In genomic region chr5:136170512-136171362, GRCm38 (mm10) we compare ENCODE assay signal across 8 mouse cellular contexts. TPM values are rescaled to one million over a fixed set of nuclear protein-coding genes. Genes with fewer than 3 reads are reported as not detected.
DNase-seq lines count a peak whose midpoint lies in the region; ATAC-seq and TF ChIP-seq lines count a peak whose summit lies in the region.

Orai2 (minus strand) TSS chr5:136170713.

- peak within 1 kb of the TSS; percentile 59 for H3K4me3 ChIP-seq in brown adipose tissue, adult 24 weeks (ENCODE audit: insufficient read depth, low read depth, low read length)
- H3K4me3 ChIP-seq in heart, embryonic 13.5 days = peak within 1 kb of the TSS; percentile 62
- peak within 1 kb of the TSS; percentile 50 for H3K4me3 ChIP-seq in kidney, postnatal 0 days (replicated peaks; ENCODE audit: low read depth, low read length)
- peak within 1 kb of the TSS; percentile 54 for H3K4me3 ChIP-seq in liver, adult 2 months (ENCODE audit: insufficient read depth, low read depth, low read length)
- peak within 1 kb of the TSS; percentile 67 for H3K4me3 ChIP-seq in myocyte

- H3K9me3 ChIP-seq in heart, embryonic 13.5 days = peaks cover 4% of the 10 kb centered on the region; the same call in 1 of the 2 replicates
- no peaks in the 10 kb centered on the region for H3K9me3 ChIP-seq in kidney, postnatal 0 days (replicated peaks; ENCODE audit: low read length)

- H3K4me1 ChIP-seq in brown adipose tissue, adult 24 weeks (ENCODE audit: control insufficient read depth, insufficient read depth, insufficient read length, low read length) = no peaks in the 10 kb centered on the region; the same call in 1 of the 2 replicates
- peaks cover 21% of the 10 kb centered on the region for H3K4me1 ChIP-seq in heart, embryonic 13.5 days
- peaks cover 4% of the 10 kb centered on the region; the same call in 1 of the 2 replicates for H3K4me1 ChIP-seq in kidney, postnatal 0 days (replicated peaks; ENCODE audit: insufficient read depth, low read length)
- peaks cover 13% of the 10 kb centered on the region for H3K4me1 ChIP-seq in liver, adult 2 months (ENCODE audit: control insufficient read depth, insufficient read depth, low read length)

- peak within 1 kb of the TSS; percentile 32 for H3ac ChIP-seq in myocyte (ENCODE audit: control insufficient read depth, insufficient read length)

- H3K27me3 ChIP-seq in heart, embryonic 13.5 days (replicated peaks) = peaks cover 12% of the 10 kb centered on the region
- H3K27me3 ChIP-seq in kidney, postnatal 0 days (ENCODE audit: insufficient read depth, low read length) = no peaks in the 10 kb centered on the region
- H3K27me3 ChIP-seq in liver, adult 2 months (ENCODE audit: control insufficient read depth, insufficient read depth, low read length) = no peaks in the 10 kb centered on the region
- no peaks in the 10 kb centered on the region for H3K27me3 ChIP-seq in myocyte (ENCODE audit: control insufficient read depth, insufficient read depth, insufficient read length)

- TF ChIP-seq CTCF in kidney, postnatal 0 days (IDR thresholded peaks at IDR 0.05; ENCODE audit: low read depth) = no peak
- TF ChIP-seq CTCF in liver, adult 2 months (IDR thresholded peaks at IDR 0.05; ENCODE audit: low read depth, low read length) = no peak

- peak; percentile 89 for DNase-seq in CD4-positive, CD25-positive, alpha-beta regulatory T cell, adult 2 months (ENCODE audit: low read depth, low spot score)
- DNase-seq in fibroblast of lung, adult 2 months (ENCODE audit: low read depth) = peak; percentile 37
- peak; percentile 89 for DNase-seq in kidney, postnatal 0 days (ENCODE audit: low spot score)
- no peak for DNase-seq in liver, adult 2 months (ENCODE audit: extremely low read depth, low read depth, low spot score)
- peak; percentile 84 to 90 for DNase-seq in spleen, postnatal 4 days (ENCODE audit: low spot score in 2 of 2)

- peak within 1 kb of the TSS; percentile 23 for H3K27ac ChIP-seq in brown adipose tissue, adult 24 weeks (replicated peaks; ENCODE audit: low read depth, low read length)
- H3K27ac ChIP-seq in heart, embryonic 13.5 days (replicated peaks) = peak within 1 kb of the TSS; percentile 40; the same call in 1 of the 2 replicates
- peak within 1 kb of the TSS; percentile 32; the same call in 1 of the 2 replicates for H3K27ac ChIP-seq in kidney, postnatal 0 days
- H3K27ac ChIP-seq in liver, adult 2 months (replicated peaks; ENCODE audit: insufficient read depth, low read depth, low read length) = 0 out of 2 replicates have a peak within 1 kb of the TSS, but pooled peaks have one; percentile 22

- H3K36me3 ChIP-seq in heart, embryonic 13.5 days = peaks cover 3% of the 10 kb centered on the region; the same call in 1 of the 2 replicates
- no peaks in the 10 kb centered on the region for H3K36me3 ChIP-seq in kidney, postnatal 0 days (ENCODE audit: insufficient read depth, low read length)
- no peaks in the 10 kb centered on the region for H3K36me3 ChIP-seq in liver, adult 2 months (ENCODE audit: control insufficient read depth, insufficient read depth, low read length)
- H3K36me3 ChIP-seq in myocyte (ENCODE audit: control insufficient read depth, insufficient read depth) = peaks cover 5% of the 10 kb centered on the region

- peak; percentile 44 for ATAC-seq in heart, embryonic 13.5 days (ENCODE audit: extremely low read depth, insufficient number of reproducible peaks, low FRiP score, low TSS enrichment)
- ATAC-seq in kidney, postnatal 0 days (replicated peaks; ENCODE audit: low FRiP score, low read depth) = peak; percentile 82

- no peaks in the 10 kb centered on the region for H3K79me2 ChIP-seq in liver, adult 2 months (ENCODE audit: control insufficient read depth, insufficient read depth, low read length)
- peaks cover 10% of the 10 kb centered on the region for H3K79me2 ChIP-seq in myocyte (ENCODE audit: control insufficient read depth, insufficient read depth)

- H3K4me2 ChIP-seq in heart, embryonic 13.5 days = peak within 1 kb of the TSS; percentile 95
- H3K4me2 ChIP-seq in kidney, postnatal 0 days (ENCODE audit: low read length) = peak within 1 kb of the TSS; percentile 94
- peak within 1 kb of the TSS; percentile 92 for H3K4me2 ChIP-seq in myocyte (ENCODE audit: low read depth)

- no peak for TF ChIP-seq POLR2A in liver, adult 2 months (IDR thresholded peaks at IDR 0.05; ENCODE audit: extremely low read depth, insufficient read depth, low read length)
- peak; percentile 56 for TF ChIP-seq POLR2A in myocyte (IDR thresholded peaks at IDR 0.05; ENCODE audit: insufficient read length, low read depth)

- H3K9ac ChIP-seq in heart, embryonic 13.5 days = peak within 1 kb of the TSS; percentile 81
- peak within 1 kb of the TSS; percentile 57 for H3K9ac ChIP-seq in kidney, postnatal 0 days (ENCODE audit: low read depth, low read length)
- H3K9ac ChIP-seq in liver, adult 2 months (ENCODE audit: low read depth, low read length) = peak within 1 kb of the TSS; percentile 48

- 4% methylated on average over 47 of the region's 49 CpGs for WGBS in heart, embryonic 13.5 days
- WGBS in kidney, postnatal 0 days = 2% methylated on average over 49 of the region's 49 CpGs
- WGBS in liver, adult 2 months = 2% methylated on average over 49 of the region's 49 CpGs

TF ChIP-seq in myocyte, 11 proteins besides CTCF, POLR2A, EP300 and RAD21:
- TF ChIP-seq CEBPB (IDR thresholded peaks at IDR 0.05; ENCODE audit: insufficient read depth, poor library complexity, severe bottlenecking) (no peak), MAX (IDR thresholded peaks at IDR 0.05; ENCODE audit: low read depth) (no peak), TCF12 (IDR thresholded peaks at IDR 0.05; ENCODE audit: insufficient read depth, poor library complexity, severe bottlenecking) (no peak), MYOD1 (IDR thresholded peaks at IDR 0.05; ENCODE audit: control insufficient read depth in 1 of 3, insufficient read length in 2 of 3, low read depth in 2 of 3) (no peak), USF1 (IDR thresholded peaks at IDR 0.05; ENCODE audit: low read depth) (peak; percentile 98)

RNA-seq across cellular contexts. Expression of gene Orai2, which starts in this region (rescaled TPM):
- 0.52 and 1.7 TPM in 2 replicates for polyA plus RNA-seq in brown adipose tissue, adult 24 weeks (2012; ENCODE audit: insufficient read depth, insufficient read length, missing spikeins)
- 2.0 and 2.7 TPM in 2 replicates for polyA plus RNA-seq in heart, embryonic 13.5 days (2015; fragmentation: Nextera tagmentation; extraction: Ambion mirVana)
- polyA plus RNA-seq in kidney, postnatal 0 days (2015; fragmentation: Nextera tagmentation; extraction: Ambion mirVana) = 6.2 and 6.9 TPM in 2 replicates
- total RNA-seq in liver, adult 2 months (2014; rRNA removed) = 1.1 and 1.5 TPM in 2 replicates
- 0.77 and 1.4 TPM in 2 replicates for polyA plus RNA-seq in liver, adult 2 months (2012; rRNA removed)
- 18.2 TPM for polyA plus RNA-seq in myocyte (2012; fragmentation: generic; extraction: Trizol)
